Mouse (Mus musculus) neural tube, embryonic 12.5 days (tissue): Measurements from ENCODE around the gene Igsf8. TPM values are rescaled to one million over a fixed set of nuclear protein-coding genes. Genes with fewer than 3 reads are reported as not detected.
A peak's percentile ranks its signal among the peaks of the same experiment; 100 is the strongest.

Source experiments
- ATAC-seq: fragments of 200-750 bp; cut with Nextera tagmentation; 2 replicates; pipeline ENCODE4 v1.8.0; 2017; ENCODE audit warnings: low read depth, mild to moderate bottlenecking, moderate TSS enrichment, moderate library complexity; ENCODE audit not compliant: low FRiP score
- H3K27ac ChIP-seq: fragments of 300-500 bp; sonication (generic); 2 replicates; pipeline ENCODE4 v1.5.1; 2016
- H3K27me3 ChIP-seq: fragments of 300-500 bp; sonication (generic); replicated peaks from 2 replicates; pipeline ENCODE4 v1.6.1; 2016; ENCODE audit warnings: mild to moderate bottlenecking
- H3K36me3 ChIP-seq: fragments of 300-500 bp; sonication (generic); 2 replicates; pipeline ENCODE4 v1.6.1; 2016; ENCODE audit warnings: mild to moderate bottlenecking
- H3K4me1 ChIP-seq: fragments of 300-500 bp; sonication (generic); 2 replicates; pipeline ENCODE4 v1.6.1; 2016
- H3K4me2 ChIP-seq: fragments of 300-500 bp; sonication (generic); replicated peaks from 2 replicates; pipeline ENCODE4 v1.6.1; 2016; ENCODE audit warnings: mild to moderate bottlenecking
- H3K4me3 ChIP-seq: fragments of 300-500 bp; sonication (generic); 2 replicates; pipeline ENCODE4 v1.5.1; 2016
- H3K9ac ChIP-seq: fragments of 300-500 bp; sonication (generic); 2 replicates; pipeline ENCODE4 v1.6.1; 2016; ENCODE audit warnings: mild to moderate bottlenecking
- H3K9me3 ChIP-seq: fragments of 300-500 bp; sonication (generic); 2 replicates; pipeline ENCODE4 v1.6.1; 2016; ENCODE audit warnings: mild to moderate bottlenecking
- WGBS: fragments of 180-500 bp; shearing (Covaris S2); methylation state at CpG from one replicate; pipeline ENCODE4 v1.1.7; 2016; 5-methylcytosine and 5-hydroxymethylcytosine counted together
- polyA plus RNA-seq: library from polyadenylated mRNA; unstranded; fragments of >200 nt; fragmentation: Nextera tagmentation; extraction: Ambion mirVana; gene quantifications from 2 replicates; pipeline ENCODE4 v1.2.1, GENCODE M21; 2016

Gene Igsf8
- polyA plus RNA-seq, 1 experiment from 2014 or later: 165 TPM

- no peaks in the 10 kb centered on the region for H3K9me3 ChIP-seq
- WGBS: 60% methylated on average over 10 of the region's 10 CpGs
- no peak overlapping the region for H3K4me3 ChIP-seq
- peaks cover 35% of the 10 kb centered on the region for H3K4me1 ChIP-seq
- no peak overlapping the region for H3K9ac ChIP-seq
- no peak for ATAC-seq
- no peak overlapping the region for H3K27ac ChIP-seq
- no peak overlapping the region for H3K4me2 ChIP-seq
- no peaks in the 10 kb centered on the region for H3K36me3 ChIP-seq
- no peaks in the 10 kb centered on the region for H3K27me3 ChIP-seq
These were observed 46.5 kb downstream of the Igsf8 start for GRCm38 (mm10) chr1:172307936-172308335.

- H3K4me3 ChIP-seq: no peak overlapping the region
- ATAC-seq: no peak
- H3K9me3 ChIP-seq: no peaks in the 10 kb centered on the region
- H3K36me3 ChIP-seq: no peaks in the 10 kb centered on the region
- H3K9ac ChIP-seq: no peak overlapping the region
- H3K4me2 ChIP-seq: no peak overlapping the region
- H3K4me1 ChIP-seq: peaks cover 35% of the 10 kb centered on the region
- H3K27ac ChIP-seq: no peak overlapping the region
- H3K27me3 ChIP-seq: no peaks in the 10 kb centered on the region
- WGBS: no CpG with 5 or more reads among the region's 1 CpGs
These were observed 47.0 kb downstream of the Igsf8 start for GRCm38 (mm10) chr1:172308409-172308808.

- Histone ChIP-seq H3K4me1 (peaks cover 48% of the 10 kb centered on the region), H3K27me3 (no peaks in the 10 kb centered on the region), H3K9me3 (no peaks in the 10 kb centered on the region), H3K27ac (0 out of 2 replicates have a peak overlapping the region, but pooled peaks have one; percentile 6), H3K9ac (0 out of 2 replicates have a peak overlapping the region, but pooled peaks have one; percentile 17), H3K36me3 (no peaks in the 10 kb centered on the region), H3K4me2 (peak overlapping the region; percentile 60), H3K4me3 (peak overlapping the region; percentile 11; the same call in 1 of the 2 replicates)
- whole genome bisulfite sequencing: 2% methylated on average over 14 of the region's 14 CpGs
- peak; percentile 52 for ATAC-seq
These were observed 48.4 kb downstream of the Igsf8 start for GRCm38 (mm10) chr1:172309699-172310398.

- Histone ChIP-seq H3K27ac (peak overlapping the region; percentile 33; the same call in 1 of the 2 replicates), H3K9ac (peak overlapping the region; percentile 82), H3K4me1 (peaks cover 63% of the 10 kb centered on the region), H3K4me2 (peak overlapping the region; percentile 70), H3K27me3 (no peaks in the 10 kb centered on the region), H3K36me3 (peaks cover 5% of the 10 kb centered on the region), H3K4me3 (peak overlapping the region; percentile 82), H3K9me3 (no peaks in the 10 kb centered on the region)
- WGBS: 7% methylated on average over 23 of the region's 23 CpGs
- ATAC-seq: no peak
These were observed 49.9 kb downstream of the Igsf8 start for GRCm38 (mm10) chr1:172311248-172311906.

- Histone ChIP-seq H3K36me3 (peaks cover 9% of the 10 kb centered on the region), H3K9ac (peak overlapping the region; percentile 82)
These were observed 50.7 kb downstream of the Igsf8 start for GRCm38 (mm10) chr1:172311921-172312767.

GRCm38 (mm10) chr1:172312768-172313561 is 51.5 kb downstream of the Igsf8 start:
- peak overlapping the region; percentile 82 for H3K9ac ChIP-seq
- H3K9me3 ChIP-seq: no peaks in the 10 kb centered on the region
- peaks cover 75% of the 10 kb centered on the region for H3K4me1 ChIP-seq
- H3K27me3 ChIP-seq: no peaks in the 10 kb centered on the region
- H3K27ac ChIP-seq: no peak overlapping the region; the same call in 1 of the 2 replicates
- peaks cover 17% of the 10 kb centered on the region for H3K36me3 ChIP-seq
- no peak for ATAC-seq
- H3K4me2 ChIP-seq: peak overlapping the region; percentile 70
- 11% methylated on average over 16 of the region's 16 CpGs for WGBS
- H3K4me3 ChIP-seq: peak overlapping the region; percentile 82

More at GRCm38 (mm10) chr1:172311921-172312767, 50.7 kb downstream of the Igsf8 start:
- peak overlapping the region; percentile 70 for H3K4me2 ChIP-seq
- H3K4me1 ChIP-seq: peaks cover 71% of the 10 kb centered on the region
- H3K27me3 ChIP-seq: no peaks in the 10 kb centered on the region
- peak; percentile 59 for ATAC-seq
- under 1% methylated on average over 44 of the region's 55 CpGs for WGBS
- peak overlapping the region; percentile 82 for H3K4me3 ChIP-seq
- H3K9me3 ChIP-seq: no peaks in the 10 kb centered on the region
- H3K27ac ChIP-seq: peak overlapping the region; percentile 33; the same call in 1 of the 2 replicates

GRCm38 (mm10) chr1:172313613-172314411 is 52.4 kb downstream of the Igsf8 start:
- Histone ChIP-seq H3K27ac (peak overlapping the region; percentile 33; the same call in 1 of the 2 replicates), H3K9ac (peak overlapping the region; percentile 41; the same call in 1 of the 2 replicates), H3K4me3 (peak overlapping the region; percentile 82), H3K9me3 (no peaks in the 10 kb centered on the region), H3K4me1 (peaks cover 79% of the 10 kb centered on the region), H3K36me3 (peaks cover 26% of the 10 kb centered on the region), H3K27me3 (no peaks in the 10 kb centered on the region), H3K4me2 (peak overlapping the region; percentile 70)
- ATAC-seq: no peak
- 68% methylated on average over 10 of the region's 10 CpGs for WGBS

- peaks cover 32% of the 10 kb centered on the region for H3K36me3 ChIP-seq
- ATAC-seq: peak; percentile 35
- H3K4me1 ChIP-seq: peaks cover 87% of the 10 kb centered on the region
- H3K9ac ChIP-seq: no peak overlapping the region
- 37% methylated on average over 3 of the region's 3 CpGs for WGBS
- H3K9me3 ChIP-seq: no peaks in the 10 kb centered on the region
- peak overlapping the region; percentile 70 for H3K4me2 ChIP-seq
- H3K27ac ChIP-seq: peak overlapping the region; percentile 48
- H3K27me3 ChIP-seq: no peaks in the 10 kb centered on the region
- no peak overlapping the region for H3K4me3 ChIP-seq
These were observed 53.5 kb downstream of the Igsf8 start for GRCm38 (mm10) chr1:172314911-172315310.

GRCm38 (mm10) chr1:172317431-172317830 is 56.0 kb downstream of the Igsf8 start:
- Histone ChIP-seq H3K4me2 (peak overlapping the region; percentile 18; the same call in 1 of the 2 replicates), H3K27me3 (no peaks in the 10 kb centered on the region), H3K4me1 (peaks cover 84% of the 10 kb centered on the region), H3K9ac (no peak overlapping the region), H3K9me3 (no peaks in the 10 kb centered on the region), H3K36me3 (peaks cover 38% of the 10 kb centered on the region), H3K27ac (peak overlapping the region; percentile 20; the same call in 1 of the 2 replicates), H3K4me3 (no peak overlapping the region)
- ATAC-seq: no peak
- WGBS: 64% methylated on average over 18 of the region's 18 CpGs

GRCm38 (mm10) chr1:172317946-172318345 is 56.5 kb downstream of the Igsf8 start:
- Histone ChIP-seq H3K9me3 (no peaks in the 10 kb centered on the region), H3K4me3 (no peak overlapping the region), H3K27me3 (no peaks in the 10 kb centered on the region), H3K27ac (0 out of 2 replicates have a peak overlapping the region, but pooled peaks have one; percentile 50), H3K4me1 (peaks cover 85% of the 10 kb centered on the region), H3K36me3 (peaks cover 38% of the 10 kb centered on the region), H3K9ac (peak overlapping the region; percentile 45), H3K4me2 (peak overlapping the region; percentile 27; the same call in 1 of the 2 replicates)
- no peak for ATAC-seq
- whole genome bisulfite sequencing: 52% methylated on average over 15 of the region's 15 CpGs
